ENCODE assay signal across 8 mouse cellular contexts in genomic region chr19:6241274-6242107, GRCm38 (mm10). TPM values are rescaled to one million over a fixed set of nuclear protein-coding genes. Genes with fewer than 3 reads are reported as not detected.
DNase-seq lines count a peak whose midpoint lies in the region; ATAC-seq and TF ChIP-seq lines count a peak whose summit lies in the region.

TSS of gene Atg2a (plus strand) at chr19:6241668.

- peak; percentile 86 for ATAC-seq in erythroid progenitor cell, adult 5-6 weeks (replicated peaks; ENCODE audit: low FRiP score, poor library complexity, severe bottlenecking)
- ATAC-seq in heart, embryonic 12.5 days (ENCODE audit: insufficient number of reproducible peaks, low FRiP score): peak; percentile 91
- ATAC-seq in kidney, postnatal 0 days (replicated peaks; ENCODE audit: low FRiP score, low read depth): peak; percentile 90
- peak; percentile 89 for ATAC-seq in liver, embryonic 11.5 days (replicated peaks; ENCODE audit: low FRiP score)
- ATAC-seq in stomach, embryonic 14.5 days (ENCODE audit: insufficient number of reproducible peaks, insufficient read depth, low FRiP score, low read depth): peak; percentile 90

- WGBS in heart, embryonic 12.5 days: under 1% methylated on average over 55 of the region's 55 CpGs
- under 1% methylated on average over 55 of the region's 55 CpGs for WGBS in kidney, postnatal 0 days
- under 1% methylated on average over 55 of the region's 55 CpGs for WGBS in liver, embryonic 11.5 days
- under 1% methylated on average over 55 of the region's 55 CpGs for WGBS in stomach, embryonic 14.5 days

- peak; percentile 99 for DNase-seq in CD4-positive helper T cell, adult 2 months (ENCODE audit: low read depth, low spot score)
- DNase-seq in brain, embryonic 18.5 days (ENCODE audit: low read depth, low spot score): peak; percentile 98
- peak; percentile 99 for DNase-seq in kidney, postnatal 0 days (ENCODE audit: low spot score)
- peak; percentile 98 for DNase-seq in liver, embryonic 11.5 days (ENCODE audit: low spot score)
- DNase-seq in naive thymus-derived CD4-positive, alpha-beta T cell, adult 2 months (ENCODE audit: low read depth): peak; percentile 99

- peaks cover 26% of the 10 kb centered on the region for H3K36me3 ChIP-seq in heart, embryonic 12.5 days
- peaks cover 9% of the 10 kb centered on the region for H3K36me3 ChIP-seq in kidney, postnatal 0 days (ENCODE audit: insufficient read depth, low read length)
- H3K36me3 ChIP-seq in liver, embryonic 11.5 days (ENCODE audit: control insufficient read depth, insufficient read depth, low read length): peaks cover 14% of the 10 kb centered on the region
- peaks cover 8% of the 10 kb centered on the region for H3K36me3 ChIP-seq in stomach, embryonic 14.5 days (ENCODE audit: control insufficient read depth, insufficient read depth, low read length)

- H3K27me3 ChIP-seq in heart, embryonic 12.5 days (replicated peaks): no peaks in the 10 kb centered on the region
- no peaks in the 10 kb centered on the region for H3K27me3 ChIP-seq in kidney, postnatal 0 days (ENCODE audit: insufficient read depth, low read length)
- H3K27me3 ChIP-seq in liver, embryonic 11.5 days (replicated peaks; ENCODE audit: control insufficient read depth, insufficient read depth, low read length): no peaks in the 10 kb centered on the region
- H3K27me3 ChIP-seq in stomach, embryonic 14.5 days (ENCODE audit: control insufficient read depth, insufficient read depth, low read length): no peaks in the 10 kb centered on the region

- peak within 1 kb of the TSS; percentile 95 for H3K9ac ChIP-seq in heart, embryonic 12.5 days
- H3K9ac ChIP-seq in kidney, postnatal 0 days (ENCODE audit: low read depth, low read length): peak within 1 kb of the TSS; percentile 89
- peak within 1 kb of the TSS; percentile 87 for H3K9ac ChIP-seq in liver, embryonic 11.5 days (ENCODE audit: low read depth, low read length)
- H3K9ac ChIP-seq in stomach, embryonic 14.5 days (replicated peaks; ENCODE audit: low read depth, low read length): peak within 1 kb of the TSS; percentile 85

- no peak; the same call in 1 of the 2 replicates for TF ChIP-seq CTCF in kidney, postnatal 0 days (IDR thresholded peaks at IDR 0.05; ENCODE audit: low read depth)

- peak within 1 kb of the TSS; percentile 92 for H3K4me3 ChIP-seq in heart, embryonic 12.5 days
- peak within 1 kb of the TSS; percentile 94 for H3K4me3 ChIP-seq in kidney, postnatal 0 days (replicated peaks; ENCODE audit: low read depth, low read length)
- peak within 1 kb of the TSS; percentile 89 for H3K4me3 ChIP-seq in liver, embryonic 11.5 days (ENCODE audit: low read depth, low read length)
- peak within 1 kb of the TSS; percentile 93 for H3K4me3 ChIP-seq in stomach, embryonic 14.5 days (ENCODE audit: low read depth, low read length)

- peak within 1 kb of the TSS; percentile 72 for H3K27ac ChIP-seq in heart, embryonic 12.5 days (ENCODE audit: poor library complexity, severe bottlenecking)
- H3K27ac ChIP-seq in kidney, postnatal 0 days: peak within 1 kb of the TSS; percentile 86
- H3K27ac ChIP-seq in liver, embryonic 11.5 days (ENCODE audit: low read depth, low read length): peak within 1 kb of the TSS; percentile 80
- H3K27ac ChIP-seq in stomach, embryonic 14.5 days (ENCODE audit: low read length): peak within 1 kb of the TSS; percentile 52; the same call in 1 of the 2 replicates

- H3K4me2 ChIP-seq in heart, embryonic 12.5 days: peak within 1 kb of the TSS; percentile 95
- peak within 1 kb of the TSS; percentile 92 for H3K4me2 ChIP-seq in kidney, postnatal 0 days (ENCODE audit: low read length)
- H3K4me2 ChIP-seq in liver, embryonic 11.5 days: peak within 1 kb of the TSS; percentile 95
- peak within 1 kb of the TSS; percentile 91 for H3K4me2 ChIP-seq in stomach, embryonic 14.5 days (replicated peaks; ENCODE audit: low read depth, low read length)

- no peaks in the 10 kb centered on the region for H3K9me3 ChIP-seq in heart, embryonic 12.5 days (replicated peaks)
- H3K9me3 ChIP-seq in kidney, postnatal 0 days (replicated peaks; ENCODE audit: low read length): no peaks in the 10 kb centered on the region
- no peaks in the 10 kb centered on the region for H3K9me3 ChIP-seq in liver, embryonic 11.5 days (ENCODE audit: control insufficient read depth, low read length)
- no peaks in the 10 kb centered on the region for H3K9me3 ChIP-seq in stomach, embryonic 14.5 days (ENCODE audit: control insufficient read depth, low read depth, low read length)

- peaks cover 12% of the 10 kb centered on the region for H3K4me1 ChIP-seq in heart, embryonic 12.5 days (replicated peaks)
- peaks cover 10% of the 10 kb centered on the region for H3K4me1 ChIP-seq in kidney, postnatal 0 days (replicated peaks; ENCODE audit: insufficient read depth, low read length)
- H3K4me1 ChIP-seq in liver, embryonic 11.5 days (replicated peaks; ENCODE audit: control insufficient read depth, insufficient read depth, low read length): peaks cover 29% of the 10 kb centered on the region
- H3K4me1 ChIP-seq in stomach, embryonic 14.5 days (ENCODE audit: control insufficient read depth, insufficient read depth, low read length): peaks cover 14% of the 10 kb centered on the region

RNA-seq across cellular contexts. Expression of gene Atg2a, which starts in this region (rescaled TPM):
- total RNA-seq in erythroid progenitor cell, adult 5-6 weeks (2015; ENCODE audit: low replicate concordance): 13.8 and 18.0 TPM in 2 replicates
- 18.4 and 18.6 TPM in 2 replicates for total RNA-seq in erythroid progenitor cell, adult 5-6 weeks (2017; ENCODE audit: low replicate concordance)
- polyA plus RNA-seq in heart, embryonic 12.5 days (2016; fragmentation: Nextera tagmentation; extraction: Ambion mirVana): 10.9 and 13.0 TPM in 2 replicates
- 7.0 and 7.8 TPM in 2 replicates for polyA plus RNA-seq in kidney, postnatal 0 days (2015; fragmentation: Nextera tagmentation; extraction: Ambion mirVana)
- polyA plus RNA-seq in liver, embryonic 11.5 days (2014; fragmentation: Nextera tagmentation; extraction: Ambion mirVana): 10.4 and 13.5 TPM in 2 replicates
- 9.2 and 10.4 TPM in 2 replicates for polyA plus RNA-seq in stomach, embryonic 14.5 days (2014; fragmentation: Nextera tagmentation; extraction: Ambion mirVana)

Comparison
In these comparisons a context has a peak if more than half of its experiments do, and no peak if none do; other contexts are left out.
1. Peak in every context shown above with its lines: DNase-seq, ATAC-seq, H3K4me3 ChIP-seq and H3K27ac ChIP-seq.